Mouse (Mus musculus): Measurements from ENCODE around the gene Dact1.
A peak's percentile ranks its signal among the peaks of the same experiment; 100 is the strongest.

The Dact1 gene

DNA sequence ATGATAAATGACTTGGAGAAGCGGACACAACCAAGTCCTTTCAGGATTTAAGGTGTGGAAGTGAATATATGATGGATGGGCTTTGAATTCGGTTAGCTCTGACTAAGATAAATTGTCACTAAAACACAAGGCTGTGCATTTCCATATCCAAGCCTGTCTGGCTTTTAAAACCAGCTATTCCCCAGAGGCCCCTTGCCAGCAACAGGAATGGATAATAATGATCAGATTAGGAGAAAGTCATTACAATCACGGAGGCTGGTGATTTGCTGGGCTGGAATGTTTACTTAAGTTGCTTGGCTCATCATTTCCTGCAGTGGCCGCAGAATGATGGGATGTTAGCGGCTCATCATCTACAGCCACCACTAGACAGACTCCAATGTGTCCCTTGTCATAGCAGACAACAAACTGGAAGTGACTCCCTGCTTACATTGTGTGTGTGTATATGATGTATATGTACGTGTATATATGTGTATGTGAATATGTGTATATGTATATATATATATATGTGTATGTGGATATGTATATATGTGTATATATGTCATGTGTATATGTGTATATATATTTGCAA is 28.3 kb downstream of the Dact1 start:
- no peak for DNase-seq

DNA sequence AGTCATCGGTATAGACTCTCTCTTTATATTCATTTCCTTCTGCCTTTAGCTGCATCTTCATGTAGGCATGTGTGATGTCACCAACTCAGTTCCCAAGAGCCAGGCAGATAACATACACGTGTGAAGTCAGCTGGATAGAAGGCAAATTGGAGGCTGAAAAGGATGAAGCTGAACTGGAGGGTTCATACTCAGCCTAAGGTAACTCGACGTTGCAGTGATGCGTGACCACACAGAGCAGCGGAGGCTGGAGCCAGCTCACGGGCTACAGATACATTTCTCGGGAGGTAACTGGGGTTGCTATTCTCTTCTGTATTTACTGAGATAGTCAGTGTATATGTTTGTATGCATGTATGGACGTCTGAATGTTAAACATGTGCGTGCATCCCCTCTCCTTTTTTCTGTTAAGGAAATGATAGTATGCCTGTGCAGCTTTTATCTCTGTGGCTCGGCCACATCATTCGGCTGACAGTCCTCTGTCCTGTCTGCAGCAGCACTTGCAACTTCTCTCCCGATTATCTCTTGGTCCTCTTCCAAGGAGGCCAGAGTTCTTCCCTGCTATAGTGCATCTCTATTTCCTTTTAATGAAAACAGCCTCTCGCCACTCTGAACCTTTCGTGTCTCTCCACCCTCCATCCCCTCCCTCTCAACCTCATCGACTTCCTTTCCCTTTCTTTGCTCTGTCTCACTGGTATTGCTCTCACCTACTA is 29.6 kb downstream of the Dact1 start:
- no peak for DNase-seq

DNA sequence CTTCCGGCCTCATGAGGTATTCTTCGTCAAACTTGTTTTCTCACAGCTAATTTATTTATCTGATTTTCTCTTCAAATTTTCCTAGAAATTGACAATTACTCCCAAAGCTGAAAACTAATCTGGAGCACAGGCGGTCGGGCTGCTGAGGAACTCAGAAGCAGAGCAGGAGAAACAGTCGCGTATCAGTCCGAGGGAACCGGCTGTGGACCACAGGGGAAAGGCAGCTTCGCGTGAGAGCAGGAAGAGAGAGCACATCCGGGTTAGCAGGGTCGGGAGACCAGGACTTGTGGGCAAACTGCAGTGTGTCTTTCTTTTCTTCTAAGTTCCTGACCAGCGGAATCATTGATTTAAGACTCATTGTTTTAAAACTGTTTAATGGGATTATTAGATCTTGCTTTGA is 32.7 kb downstream of the Dact1 start:
- peak; percentile 10 to 20 for DNase-seq

GRCm38 (mm10) chr12:71345471-71345870 is 35.8 kb downstream of the Dact1 start:
- DNase-seq: no peak

DNA sequence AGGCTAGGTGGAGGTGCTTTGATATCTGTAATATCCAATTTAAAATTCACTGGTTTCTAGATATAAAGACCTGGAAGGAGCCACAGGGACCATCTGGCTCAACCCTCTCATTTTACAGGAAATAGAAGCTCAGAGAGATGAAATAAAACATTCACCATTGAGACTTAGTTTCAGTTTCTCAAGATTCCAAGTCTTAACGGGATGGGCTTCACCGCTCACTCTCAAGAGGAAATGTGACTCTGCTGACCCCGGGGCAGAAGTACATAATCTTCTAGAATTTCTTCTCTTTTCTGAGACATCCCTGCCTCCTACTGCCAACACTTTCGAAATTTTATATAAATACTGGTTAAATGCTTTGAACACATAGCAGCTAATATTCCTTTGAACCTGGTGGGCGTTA is 36.4 kb downstream of the Dact1 start:
- DNase-seq: no peak

- DNase-seq: no peak
Measured at GRCm38 (mm10) chr12:71348401-71348896, 38.8 kb downstream of the Dact1 start.

DNA sequence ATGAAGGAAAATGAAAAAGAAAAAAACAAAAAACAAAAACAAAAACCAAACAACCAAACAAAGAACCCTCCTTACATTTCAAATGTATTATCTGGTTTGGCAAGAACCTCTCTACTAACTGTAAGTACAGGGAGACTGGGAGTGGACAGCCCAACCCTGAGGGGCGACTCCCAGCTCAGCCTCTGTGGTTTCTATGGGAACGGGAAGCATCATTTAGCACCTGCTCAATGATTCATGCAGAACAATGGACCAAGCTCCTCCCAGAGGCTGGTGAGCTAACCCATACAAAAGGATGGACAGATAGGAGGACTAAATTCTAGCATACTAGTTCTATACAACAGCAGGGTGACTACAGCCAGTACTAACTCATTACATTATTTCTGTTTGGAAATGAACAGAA is 40.4 kb downstream of the Dact1 start:
- DNase-seq: no peak

- no peak for DNase-seq
Measured at GRCm38 (mm10) chr12:71354656-71355055, 45.0 kb downstream of the Dact1 start.

DNA sequence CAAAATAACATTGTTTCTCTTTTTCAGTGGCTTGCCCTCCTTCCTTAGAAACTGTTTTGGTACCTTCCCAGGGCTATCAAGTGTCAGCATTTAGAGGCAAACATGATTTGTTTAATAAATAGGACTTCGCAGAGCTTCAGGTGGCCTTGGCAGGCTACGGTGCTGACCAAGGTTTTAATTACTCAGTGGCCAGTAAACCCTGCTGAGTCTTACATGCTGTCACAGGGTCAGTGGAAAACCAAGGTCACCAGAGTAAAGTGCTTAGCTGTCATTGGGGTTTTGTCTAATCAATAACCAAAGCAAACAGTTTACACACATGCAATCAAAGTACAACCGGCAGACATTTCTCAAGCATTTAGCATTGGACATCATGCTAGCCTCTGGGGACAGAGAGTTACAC is 45.4 kb downstream of the Dact1 start:
- DNase-seq: no peak

DNA sequence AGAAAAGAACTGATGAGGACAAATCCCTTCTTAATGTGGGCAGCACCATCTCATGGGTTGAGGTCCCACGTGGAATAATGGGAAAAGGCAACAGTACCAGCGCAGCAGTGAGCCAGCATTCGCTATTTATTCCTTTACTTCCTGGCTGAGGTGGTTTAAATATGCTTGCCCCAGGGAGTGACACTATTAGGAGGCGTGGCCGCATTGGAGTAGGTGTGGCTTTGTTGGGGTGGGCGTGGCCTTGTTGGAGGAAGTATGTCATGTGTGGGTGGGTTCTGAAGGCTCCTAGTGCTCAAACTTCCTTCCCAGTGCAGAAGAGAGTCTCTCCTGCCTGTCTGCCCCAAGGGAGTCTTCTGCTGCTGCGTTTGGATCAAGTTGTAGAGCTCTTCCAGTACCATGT is 51.9 kb downstream of the Dact1 start:
- no peak for DNase-seq

- DNase-seq: no peak
Measured at GRCm38 (mm10) chr12:71362425-71362824, 52.7 kb downstream of the Dact1 start.

- DNase-seq: no peak
Measured at GRCm38 (mm10) chr12:71364106-71364505, 54.4 kb downstream of the Dact1 start.

- no peak for DNase-seq
Measured at GRCm38 (mm10) chr12:71364531-71364930, 54.8 kb downstream of the Dact1 start.

DNA sequence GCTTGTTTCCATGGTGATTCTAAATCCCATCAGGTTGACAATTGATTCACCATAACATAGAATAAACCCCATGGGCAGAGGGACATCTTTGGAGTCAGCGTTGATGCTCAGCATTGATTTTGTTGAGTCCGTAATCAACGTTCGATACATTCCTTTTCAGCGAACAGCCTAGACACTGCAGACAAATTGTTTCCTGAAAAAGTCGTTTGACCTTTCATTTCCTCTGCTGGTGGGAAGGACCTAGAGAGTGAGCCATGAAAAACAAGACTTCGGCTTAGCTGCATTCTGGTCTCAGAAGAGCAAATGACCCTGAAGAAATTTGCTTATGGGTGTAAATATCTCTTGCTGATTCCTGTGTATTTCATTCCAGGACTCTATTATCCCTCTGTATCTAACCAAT is 55.5 kb downstream of the Dact1 start:
- no peak for DNase-seq

DNA sequence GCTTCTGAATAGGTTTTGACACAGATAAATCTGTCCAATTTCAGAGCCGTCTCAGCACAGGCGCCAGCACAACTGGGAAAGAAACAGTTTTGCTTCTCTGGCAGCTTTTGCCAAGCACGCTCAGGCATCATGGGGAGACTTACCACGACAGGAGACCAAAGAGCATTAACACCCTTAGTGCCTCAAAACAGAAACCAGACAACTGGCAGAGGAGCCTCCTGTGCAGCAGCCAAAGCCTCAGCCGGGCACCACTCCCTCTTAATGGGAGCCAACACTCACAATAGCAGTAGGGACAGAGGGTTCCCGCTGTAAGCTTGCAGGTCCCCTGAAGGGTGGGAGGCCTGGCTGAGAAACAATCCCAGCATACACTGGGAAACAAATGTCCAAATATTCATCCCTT is 56.5 kb downstream of the Dact1 start:
- DNase-seq: peak in 1 of 2 experiments; percentile 1

DNA sequence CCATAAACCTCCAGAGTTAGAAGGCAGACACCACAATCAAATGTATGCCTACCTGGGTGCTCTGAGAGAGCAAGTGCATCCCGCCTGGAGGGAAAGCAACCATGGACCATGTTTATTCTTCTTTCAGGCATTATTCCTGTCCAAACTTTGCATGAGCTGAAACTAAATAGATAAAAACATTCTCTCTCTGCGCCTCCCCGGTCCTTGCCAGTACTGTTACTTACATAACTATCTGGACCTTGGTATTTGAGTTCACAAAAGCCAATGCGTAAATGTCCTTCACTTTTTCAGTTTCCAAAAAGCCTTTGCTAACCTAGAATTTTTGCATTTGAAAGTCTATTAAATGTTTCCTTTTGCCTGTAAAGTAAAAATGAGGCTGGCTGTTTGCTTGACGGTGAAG is 58.9 kb downstream of the Dact1 start:
- DNase-seq: no peak

Data from lung, adult 18-20 months (tissue).